Mouse (Mus musculus): ENCODE measurements around the gene Krtap9-3.
"Not testable (repeated sequence)": the region's sequence is repeated elsewhere in the genome, so short reads cannot be mapped to it uniquely, and the experiment has no call there.

GRCm38 (mm10) chr11:99597742-99598141 lies at the start of gene Krtap9-3:
- not testable (repeated sequence) for TF ChIP-seq POLR2A (IDR thresholded peaks at IDR 0.05; ENCODE audit: low read depth, low read length); CTCF (IDR thresholded peaks at IDR 0.05; ENCODE audit: borderline replicate concordance, insufficient read depth, low read length)
